Mouse (Mus musculus) bone marrow macrophage, adult 2 months (primary cell): ENCODE results near the gene Elmo1.

ENCODE experiments used
- CTCF ChIP-seq: IDR thresholded peaks from 2 replicates; pipeline ENCODE4 v1.5.1; 2012; ENCODE audit warnings: low read depth, mild to moderate bottlenecking, low read length, moderate library complexity
- POLR2A ChIP-seq: IDR thresholded peaks from 2 replicates; pipeline ENCODE4 v1.6.1; 2012; ENCODE audit warnings: mild to moderate bottlenecking, low read depth, low read length, borderline replicate concordance

- TF ChIP-seq POLR2A (no peak), CTCF (no peak)
Measured at GRCm38 (mm10) chr13:20503371-20503770, 413.0 kb downstream of the Elmo1 start.
